Mouse (Mus musculus): ENCODE measurements around the gene Dcdc2b.

DNA sequence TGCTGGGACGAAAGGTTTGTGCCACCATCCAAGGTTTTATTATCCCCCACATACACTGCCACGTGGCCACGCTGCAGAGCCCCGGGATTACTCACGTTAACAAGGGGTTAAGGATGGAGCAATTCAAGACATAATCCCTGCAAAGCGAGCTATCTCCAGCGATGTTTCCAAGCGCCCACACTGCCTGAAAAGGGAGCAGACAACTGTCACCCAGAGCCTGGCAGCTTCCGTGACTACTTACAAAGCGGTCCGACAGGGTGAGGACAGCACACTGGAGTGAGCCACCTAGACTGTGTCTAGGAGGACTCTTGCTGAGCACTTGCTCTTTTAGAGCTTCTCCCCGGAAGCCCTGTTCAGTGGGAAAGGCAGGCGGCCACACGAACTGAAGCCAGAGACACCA, 40.7 kb upstream of the Dcdc2b start:
- TF ChIP-seq CTCF (IDR thresholded peaks at IDR 0.05) (no peak), EP300 (IDR thresholded peaks at IDR 0.05) (no peak)

Data from lung, postnatal 0 days (tissue).